Mouse (Mus musculus) myocyte (in vitro differentiated cells): Measurements from ENCODE around the gene Espnl.

Source experiments
- POLR2A ChIP-seq: IDR thresholded peaks from one replicate; pipeline ENCODE4 v1.6.1; 2011; ENCODE audit warnings: low read depth, mild to moderate bottlenecking, control low read depth, moderate library complexity; ENCODE audit not compliant: insufficient read length
- REST ChIP-seq: IDR thresholded peaks from one replicate; pipeline ENCODE4 v1.6.1; 2011; ENCODE audit warnings: mild to moderate bottlenecking, control low read depth, moderate library complexity; ENCODE audit not compliant: insufficient read depth, insufficient read length
- USF1 ChIP-seq: IDR thresholded peaks from one replicate; pipeline ENCODE4 v1.6.1; 2011; ENCODE audit warnings: low read depth, mild to moderate bottlenecking, control low read depth, moderate library complexity

DNA sequence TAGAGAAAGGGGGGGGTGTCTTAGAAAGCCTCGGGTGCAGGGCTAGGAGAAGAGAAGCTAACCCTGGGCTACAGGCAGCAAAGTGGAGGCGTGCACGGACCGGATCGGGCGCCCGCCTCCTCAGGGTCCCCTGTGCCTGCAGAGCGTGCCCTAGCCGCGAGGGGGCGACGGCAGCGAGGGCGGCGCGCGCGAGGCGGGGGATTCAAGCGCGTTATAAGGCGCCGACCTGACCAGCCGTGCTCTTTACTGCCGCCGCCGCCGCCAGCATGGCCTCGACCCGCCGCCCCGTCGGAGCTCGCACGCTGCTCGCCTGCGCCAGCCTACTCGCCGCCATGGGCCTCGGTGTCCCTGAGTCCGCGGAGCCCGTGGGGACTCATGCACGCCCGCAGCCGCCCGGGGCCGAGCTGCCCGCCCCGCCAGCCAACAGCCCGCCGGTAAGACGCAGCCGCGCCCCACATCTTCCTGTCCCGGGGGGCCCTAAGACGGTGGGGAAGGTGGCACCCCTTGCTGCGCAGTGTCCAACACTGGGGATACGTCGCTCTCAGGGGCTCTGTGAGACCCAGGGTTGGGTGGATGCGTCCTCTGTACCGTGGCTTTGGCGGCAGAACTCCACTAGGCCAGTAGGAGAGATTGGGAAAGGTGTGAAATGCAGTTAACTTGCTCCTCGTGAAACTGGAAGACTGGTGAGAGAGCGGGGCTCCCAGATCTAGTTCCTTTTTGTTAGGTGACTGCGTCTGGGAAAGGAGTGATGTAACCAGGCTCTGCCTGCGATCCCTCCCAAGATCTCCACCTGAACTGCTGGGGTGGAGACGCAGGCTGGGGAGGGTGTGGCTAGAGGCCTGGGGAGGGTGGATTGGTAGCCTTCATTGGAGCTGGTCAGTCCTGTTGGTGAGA, 44.6 kb downstream of the Espnl start, which contains the start of gene Erfe:
- peak; percentile 63 for TF ChIP-seq POLR2A
- TF ChIP-seq USF1, result no peak
- TF ChIP-seq REST, result no peak
